Comparison of ENCODE assay signal across 7 mouse cellular contexts in genomic region chr3:96684151-96684821, GRCm38 (mm10). TPM values are rescaled to one million over a fixed set of nuclear protein-coding genes. Genes with fewer than 3 reads are reported as not detected.
A peak's percentile ranks its signal among the peaks of the same experiment; 100 is the strongest.
DNase-seq lines count a peak whose midpoint lies in the region; ATAC-seq and TF ChIP-seq lines count a peak whose summit lies in the region.

No protein-coding gene starts in this region.

- no peak for TF ChIP-seq CTCF in lung, postnatal 0 days (IDR thresholded peaks at IDR 0.05)
- TF ChIP-seq CTCF in testis, adult 2 months (IDR thresholded peaks at IDR 0.05; ENCODE audit: control insufficient read depth, insufficient read depth, insufficient replicate concordance, low read depth, low read length) = no peak

- 0 out of 2 replicates have a peak, but pooled peaks have one; percentile 32 for TF ChIP-seq POLR2A in testis, adult 2 months (IDR thresholded peaks at IDR 0.05; ENCODE audit: control insufficient read depth, low read depth, low read length)

- TF ChIP-seq EP300 in lung, postnatal 0 days (IDR thresholded peaks at IDR 0.05) = no peak

- H3K36me3 ChIP-seq in lung, postnatal 0 days (ENCODE audit: insufficient read depth, low read length) = no peaks in the 10 kb centered on the region
- H3K36me3 ChIP-seq in forebrain, embryonic 14.5 days (ENCODE audit: control insufficient read depth, insufficient read depth, low read length) = no peaks in the 10 kb centered on the region
- H3K36me3 ChIP-seq in limb, embryonic 13.5 days = no peaks in the 10 kb centered on the region
- no peaks in the 10 kb centered on the region for H3K36me3 ChIP-seq in testis, adult 2 months (ENCODE audit: control insufficient read depth, insufficient read depth, low read length)

- ATAC-seq in lung, postnatal 0 days = no peak
- ATAC-seq in forebrain, embryonic 14.5 days = no peak
- ATAC-seq in limb, embryonic 13.5 days (ENCODE audit: low FRiP score, low read depth) = no peak
- no peak for ATAC-seq in erythroblast, adult 5-6 weeks (replicated peaks; ENCODE audit: low FRiP score, poor library complexity, severe bottlenecking)

- peak overlapping the region; percentile 43 for H3K4me2 ChIP-seq in lung, postnatal 0 days (replicated peaks; ENCODE audit: low read depth, low read length)
- peak overlapping the region; percentile 39 for H3K4me2 ChIP-seq in forebrain, embryonic 14.5 days (ENCODE audit: low read length)
- H3K4me2 ChIP-seq in limb, embryonic 13.5 days (replicated peaks) = peak overlapping the region; percentile 61

- no peak for DNase-seq in lung, postnatal 0 days (ENCODE audit: low spot score)
- no peak for DNase-seq in lung, postnatal 4 days
- no peak for DNase-seq in forebrain, embryonic 14.5 days (ENCODE audit: low spot score)
- DNase-seq in layer of hippocampus, adult 9-10 months (ENCODE audit: low spot score) = no peak

- no peaks in the 10 kb centered on the region for H3K4me1 ChIP-seq in lung, postnatal 0 days (ENCODE audit: insufficient read depth, low read depth, low read length)
- H3K4me1 ChIP-seq in forebrain, embryonic 14.5 days (ENCODE audit: control insufficient read depth, insufficient read depth, low read length) = no peaks in the 10 kb centered on the region
- H3K4me1 ChIP-seq in limb, embryonic 13.5 days = peaks cover 10% of the 10 kb centered on the region; the same call in 1 of the 2 replicates
- peaks cover 12% of the 10 kb centered on the region for H3K4me1 ChIP-seq in testis, adult 2 months (ENCODE audit: control insufficient read depth, insufficient read depth, low read length)

- WGBS in lung, postnatal 0 days = 40% methylated on average over 17 of the region's 17 CpGs
- WGBS in forebrain, embryonic 14.5 days = 68% methylated on average over 17 of the region's 17 CpGs
- 49% methylated on average over 17 of the region's 17 CpGs for WGBS in limb, embryonic 13.5 days

- peak overlapping the region; percentile 5; the same call in 1 of the 2 replicates for H3K4me3 ChIP-seq in lung, postnatal 0 days (ENCODE audit: low read depth, low read length)
- no peak overlapping the region for H3K4me3 ChIP-seq in forebrain, embryonic 14.5 days (ENCODE audit: low read depth, low read length)
- peak overlapping the region; percentile 34 for H3K4me3 ChIP-seq in limb, embryonic 13.5 days
- H3K4me3 ChIP-seq in testis, adult 2 months (ENCODE audit: control insufficient read depth, low read depth, low read length) = peak overlapping the region; percentile 36; the same call in 1 of the 2 replicates

- H3K9ac ChIP-seq in lung, postnatal 0 days (replicated peaks; ENCODE audit: low read depth) = no peak overlapping the region
- H3K9ac ChIP-seq in forebrain, embryonic 14.5 days (ENCODE audit: low read length) = no peak overlapping the region
- peak overlapping the region; percentile 53 for H3K9ac ChIP-seq in limb, embryonic 13.5 days

- no peak overlapping the region for H3K27ac ChIP-seq in lung, postnatal 0 days (ENCODE audit: low read length)
- H3K27ac ChIP-seq in forebrain, embryonic 14.5 days (ENCODE audit: low read depth, low read length) = no peak overlapping the region
- H3K27ac ChIP-seq in limb, embryonic 13.5 days = no peak overlapping the region
- H3K27ac ChIP-seq in testis, adult 2 months (ENCODE audit: control insufficient read depth, insufficient read depth, low read depth, low read length) = no peak overlapping the region

- H3K9me3 ChIP-seq in lung, postnatal 0 days (ENCODE audit: low read length) = no peaks in the 10 kb centered on the region
- no peaks in the 10 kb centered on the region for H3K9me3 ChIP-seq in forebrain, embryonic 14.5 days (replicated peaks; ENCODE audit: control insufficient read depth, low read length)
- H3K9me3 ChIP-seq in limb, embryonic 13.5 days = no peaks in the 10 kb centered on the region

- H3K27me3 ChIP-seq in lung, postnatal 0 days (replicated peaks; ENCODE audit: insufficient read depth, low read length) = peaks cover 8% of the 10 kb centered on the region; the same call in 1 of the 2 replicates
- no peaks in the 10 kb centered on the region for H3K27me3 ChIP-seq in forebrain, embryonic 14.5 days (replicated peaks; ENCODE audit: control insufficient read depth, insufficient read depth, low read length)
- peaks cover 43% of the 10 kb centered on the region for H3K27me3 ChIP-seq in limb, embryonic 13.5 days
- no peaks in the 10 kb centered on the region for H3K27me3 ChIP-seq in testis, adult 2 months (ENCODE audit: control insufficient read depth, insufficient read depth, low read length)

RNA-seq across cellular contexts. Expression of gene Pias3, which starts 11.9 kb away (rescaled TPM):
- polyA plus RNA-seq in lung, postnatal 0 days (2015; fragmentation: Nextera tagmentation; extraction: Ambion mirVana) = 26.9 and 31.1 TPM in 2 replicates
- polyA plus RNA-seq in forebrain, embryonic 14.5 days (2014; fragmentation: Nextera tagmentation; extraction: Ambion mirVana) = 14.8 and 21.3 TPM in 2 replicates
- 77.7 and 83.3 TPM in 2 replicates for polyA plus RNA-seq in limb, embryonic 13.5 days (2015; fragmentation: Nextera tagmentation; extraction: Ambion mirVana)
- 6.9 and 7.2 TPM in 2 replicates for polyA plus RNA-seq in testis, adult 2 months (2012; rRNA removed)
- total RNA-seq in erythroblast, adult 5-6 weeks (2015; ENCODE audit: low replicate concordance) = 3.8 and 11.0 TPM in 2 replicates
- total RNA-seq in erythroblast, adult 5-6 weeks (2017; ENCODE audit: low replicate concordance) = 2.2 and 3.2 TPM in 2 replicates

RNA-seq across cellular contexts. Expression of gene Ankrd35, which starts 14.4 kb away (rescaled TPM):
- 0.42 and 0.44 TPM in 2 replicates for polyA plus RNA-seq in lung, postnatal 0 days (2015; fragmentation: Nextera tagmentation; extraction: Ambion mirVana)
- 1.1 and 1.9 TPM in 2 replicates for polyA plus RNA-seq in forebrain, embryonic 14.5 days (2014; fragmentation: Nextera tagmentation; extraction: Ambion mirVana)
- 0.87 and 1.2 TPM in 2 replicates for polyA plus RNA-seq in limb, embryonic 13.5 days (2015; fragmentation: Nextera tagmentation; extraction: Ambion mirVana)
- polyA plus RNA-seq in testis, adult 2 months (2012; rRNA removed) = 0.48 and 0.52 TPM in 2 replicates
- not detected in 2 replicates for total RNA-seq in erythroblast, adult 5-6 weeks (2015; ENCODE audit: low replicate concordance)
- total RNA-seq in erythroblast, adult 5-6 weeks (2017; ENCODE audit: low replicate concordance) = not detected in 2 replicates

RNA-seq across cellular contexts. Expression of gene Nudt17, which starts 24.1 kb away (rescaled TPM):
- 5.3 and 5.8 TPM in 2 replicates for polyA plus RNA-seq in lung, postnatal 0 days (2015; fragmentation: Nextera tagmentation; extraction: Ambion mirVana)
- 7.3 and 7.5 TPM in 2 replicates for polyA plus RNA-seq in forebrain, embryonic 14.5 days (2014; fragmentation: Nextera tagmentation; extraction: Ambion mirVana)
- polyA plus RNA-seq in limb, embryonic 13.5 days (2015; fragmentation: Nextera tagmentation; extraction: Ambion mirVana) = 13.8 TPM in 2 replicates
- 2.1 TPM in 2 replicates for polyA plus RNA-seq in testis, adult 2 months (2012; rRNA removed)
- total RNA-seq in erythroblast, adult 5-6 weeks (2015; ENCODE audit: low replicate concordance) = not detected in 2 replicates
- total RNA-seq in erythroblast, adult 5-6 weeks (2017; ENCODE audit: low replicate concordance) = not detected in 2 replicates

RNA-seq across cellular contexts. Expression of gene Itga10, which starts 38.9 kb away (rescaled TPM):
- polyA plus RNA-seq in lung, postnatal 0 days (2015; fragmentation: Nextera tagmentation; extraction: Ambion mirVana) = 0.31 TPM in 2 replicates
- polyA plus RNA-seq in forebrain, embryonic 14.5 days (2014; fragmentation: Nextera tagmentation; extraction: Ambion mirVana) = 0.38 and 0.39 TPM in 2 replicates
- 2.1 and 3.1 TPM in 2 replicates for polyA plus RNA-seq in limb, embryonic 13.5 days (2015; fragmentation: Nextera tagmentation; extraction: Ambion mirVana)
- polyA plus RNA-seq in testis, adult 2 months (2012; rRNA removed) = 1.0 and 1.2 TPM in 2 replicates
- total RNA-seq in erythroblast, adult 5-6 weeks (2015; ENCODE audit: low replicate concordance) = not detected in 2 replicates
- total RNA-seq in erythroblast, adult 5-6 weeks (2017; ENCODE audit: low replicate concordance) = 0.14 and 1.4 TPM in 2 replicates

RNA-seq across cellular contexts. Expression of gene Polr3c, which starts 43.1 kb away (rescaled TPM):
- 17.9 and 19.2 TPM in 2 replicates for polyA plus RNA-seq in lung, postnatal 0 days (2015; fragmentation: Nextera tagmentation; extraction: Ambion mirVana)
- polyA plus RNA-seq in forebrain, embryonic 14.5 days (2014; fragmentation: Nextera tagmentation; extraction: Ambion mirVana) = 27.8 and 28.9 TPM in 2 replicates
- 33.5 and 36.4 TPM in 2 replicates for polyA plus RNA-seq in limb, embryonic 13.5 days (2015; fragmentation: Nextera tagmentation; extraction: Ambion mirVana)
- polyA plus RNA-seq in testis, adult 2 months (2012; rRNA removed) = 40.1 and 40.4 TPM in 2 replicates
- 11.3 and 15.9 TPM in 2 replicates for total RNA-seq in erythroblast, adult 5-6 weeks (2015; ENCODE audit: low replicate concordance)
- 12.8 and 13.7 TPM in 2 replicates for total RNA-seq in erythroblast, adult 5-6 weeks (2017; ENCODE audit: low replicate concordance)
